Mouse (Mus musculus) liver, embryonic 14.5 days (tissue): ENCODE measurements around the gene Recql5.

Source experiments
- CTCF ChIP-seq: IDR thresholded peaks from 2 replicates; pipeline ENCODE4 v1.5.1; 2016; ENCODE audit warnings: antibody characterized with exemption, low read depth, control low read depth
- EP300 ChIP-seq: IDR thresholded peaks from 2 replicates; pipeline ENCODE4 v1.6.1; 2016; ENCODE audit warnings: antibody characterized with exemption, low read depth

DNA sequence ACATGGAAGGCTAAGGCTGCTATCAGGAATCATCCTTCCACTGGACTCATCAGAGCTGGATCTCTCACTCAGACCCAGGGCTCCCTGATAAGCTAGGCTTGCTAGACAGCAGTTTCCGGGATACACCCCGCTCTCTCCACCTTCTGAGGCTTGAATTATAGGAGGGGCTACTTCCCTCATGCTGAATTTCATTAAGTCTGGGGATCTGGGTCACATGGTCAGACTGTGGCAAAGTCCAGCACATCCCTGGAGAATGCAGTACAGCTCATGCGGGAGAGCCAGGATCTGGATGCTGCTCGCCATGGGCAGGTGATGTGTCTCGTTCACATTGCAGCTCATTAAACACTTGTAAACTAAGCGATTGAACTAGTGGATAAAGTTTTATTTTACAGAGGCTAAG is 37.7 kb upstream of the Recql5 start:
- TF ChIP-seq CTCF (no peak), EP300 (no peak)
